Mouse (Mus musculus): ENCODE results near the gene Cic. TPM values are rescaled to one million over a fixed set of nuclear protein-coding genes. Genes with fewer than 3 reads are reported as not detected.

The Cic gene
- polyA plus RNA-seq, 1 experiment from 2014 or later: 36.0 TPM

DNA sequence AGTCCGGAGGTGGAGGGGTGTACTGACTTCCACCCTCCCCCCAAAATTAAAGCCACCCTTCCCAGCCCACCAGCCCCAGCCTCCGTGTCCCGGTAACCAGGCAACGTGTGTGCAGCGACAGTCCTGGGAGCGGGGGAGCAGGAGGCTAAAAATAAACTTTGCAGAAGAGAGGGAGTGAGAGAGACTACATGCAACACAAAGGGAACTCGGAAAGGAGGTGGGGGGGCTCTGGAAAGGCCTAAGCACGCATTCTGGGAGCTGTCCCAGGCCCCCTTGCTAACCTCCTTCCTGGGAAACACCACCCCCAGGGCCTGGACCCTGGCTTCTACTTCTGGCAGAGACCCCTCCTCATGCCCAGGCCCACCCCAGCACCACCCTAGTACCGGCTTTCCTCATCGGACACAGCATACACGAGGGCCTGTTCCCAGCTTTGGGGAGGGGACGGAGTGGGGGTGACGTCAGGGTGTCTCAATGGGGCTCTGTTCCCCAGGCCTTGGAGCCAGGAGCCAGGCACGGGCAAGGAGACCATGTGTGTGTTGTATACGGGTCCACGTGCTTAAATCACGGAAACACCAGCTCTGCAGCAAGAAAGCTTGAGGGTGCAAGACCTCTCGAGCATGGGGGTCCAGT is 19.4 kb upstream of the Cic start:
- Histone ChIP-seq H3K27ac (ENCODE audit: low read depth, low read length) (peak overlapping the region; percentile 99), H3K4me3 (ENCODE audit: low read length) (peak overlapping the region; percentile 73), H3K27me3 (ENCODE audit: control insufficient read depth, insufficient read depth, low read length) (no peaks in the 10 kb centered on the region), H3K4me1 (ENCODE audit: control insufficient read depth, insufficient read depth, low read length) (peaks cover 47% of the 10 kb centered on the region), H3K9me3 (ENCODE audit: control insufficient read depth, low read length) (no peaks in the 10 kb centered on the region), H3K9ac (ENCODE audit: low read depth, low read length) (peak overlapping the region; percentile 90), H3K36me3 (ENCODE audit: control insufficient read depth, insufficient read depth, low read length) (peaks cover 32% of the 10 kb centered on the region), H3K4me2 (replicated peaks; ENCODE audit: low read depth, low read length) (peak overlapping the region; percentile 94)
- peak; percentile 8; the same call in 1 of the 2 replicates for ATAC-seq (ENCODE audit: low FRiP score, low TSS enrichment)
- under 1% methylated on average over 18 of the region's 18 CpGs for WGBS

DNA sequence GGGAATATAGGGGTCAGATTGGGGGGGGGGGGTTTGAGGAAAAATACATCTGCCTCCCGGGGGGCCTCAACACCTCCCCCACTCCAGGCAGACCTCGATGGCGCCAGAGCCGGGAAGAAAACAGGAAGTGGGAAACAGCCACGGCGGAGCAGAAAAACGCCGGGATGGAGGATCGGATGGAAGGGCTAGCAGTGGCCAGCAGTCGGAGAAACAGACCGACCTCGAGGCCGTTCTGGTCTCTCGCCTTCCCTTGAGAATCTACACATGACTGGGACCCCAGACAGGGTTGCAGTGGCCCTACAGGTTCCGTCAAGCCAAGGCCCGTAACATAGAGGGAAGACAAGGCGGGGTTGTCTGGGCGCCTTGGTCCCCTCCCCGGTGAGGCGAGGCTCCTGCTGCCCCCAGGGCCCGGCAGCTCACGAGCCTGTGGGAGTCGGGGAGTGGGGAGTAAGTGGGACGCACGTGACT is 18.6 kb upstream of the Cic start:
- Histone ChIP-seq H3K4me2 (replicated peaks; ENCODE audit: low read depth, low read length) (peak overlapping the region; percentile 94), H3K9ac (ENCODE audit: low read depth, low read length) (peak overlapping the region; percentile 90), H3K9me3 (ENCODE audit: control insufficient read depth, low read length) (no peaks in the 10 kb centered on the region), H3K4me1 (ENCODE audit: control insufficient read depth, insufficient read depth, low read length) (peaks cover 47% of the 10 kb centered on the region), H3K36me3 (ENCODE audit: control insufficient read depth, insufficient read depth, low read length) (peaks cover 25% of the 10 kb centered on the region), H3K27me3 (ENCODE audit: control insufficient read depth, insufficient read depth, low read length) (no peaks in the 10 kb centered on the region), H3K27ac (ENCODE audit: low read depth, low read length) (peak overlapping the region; percentile 99), H3K4me3 (ENCODE audit: low read length) (peak overlapping the region; percentile 73)
- ATAC-seq (ENCODE audit: low FRiP score, low TSS enrichment): peak; percentile 20; the same call in 1 of the 2 replicates
- WGBS: under 1% methylated on average over 22 of the region's 25 CpGs

DNA sequence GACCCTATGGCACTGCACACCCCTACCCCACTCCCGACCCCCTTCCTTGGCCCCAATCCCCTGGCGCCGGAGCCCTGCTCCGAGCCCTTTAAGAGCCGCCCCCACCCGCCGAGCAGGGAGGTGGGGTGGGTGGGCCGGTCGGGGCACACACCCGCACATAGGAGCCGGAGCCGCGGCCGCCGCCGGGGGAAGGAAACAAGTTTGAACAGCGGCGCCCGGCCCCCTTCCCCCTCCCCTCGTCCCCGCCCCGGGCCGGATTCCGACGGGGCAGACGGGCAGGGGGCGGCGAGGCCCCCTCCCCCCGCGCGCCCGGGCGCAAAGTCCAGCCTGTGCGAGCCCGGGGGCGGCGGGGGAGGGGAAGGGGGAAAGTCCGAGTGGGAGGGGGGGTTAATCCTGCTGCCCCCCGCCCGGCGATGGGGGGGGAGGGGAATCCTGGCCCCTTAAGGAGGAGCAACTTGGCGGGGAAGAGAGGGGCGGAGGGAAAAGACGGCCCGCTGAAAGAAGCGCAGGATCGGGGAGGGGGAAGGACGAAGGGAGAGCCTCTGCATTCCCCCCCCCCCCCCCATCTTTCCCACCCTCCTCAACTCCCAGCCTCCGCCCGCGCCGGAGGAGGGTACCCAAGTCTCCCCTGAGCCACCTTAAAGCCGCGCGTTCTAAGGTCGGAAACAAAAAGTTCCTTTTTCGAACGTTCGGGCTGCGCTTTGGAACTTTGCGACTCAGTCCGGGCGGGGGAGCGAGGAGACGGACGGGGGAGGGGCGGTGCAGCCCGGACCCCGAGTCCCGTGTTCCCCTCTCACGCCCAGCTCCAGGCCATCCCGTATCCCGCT is 18.0 kb upstream of the Cic start:
- WGBS: 1% methylated on average over 30 of the region's 73 CpGs
- peaks cover 19% of the 10 kb centered on the region for H3K36me3 ChIP-seq (ENCODE audit: control insufficient read depth, insufficient read depth, low read length)
- no peaks in the 10 kb centered on the region for H3K27me3 ChIP-seq (ENCODE audit: control insufficient read depth, insufficient read depth, low read length)
- peak overlapping the region; percentile 90 for H3K9ac ChIP-seq (ENCODE audit: low read depth, low read length)
- ATAC-seq (ENCODE audit: low FRiP score, low TSS enrichment): peak; percentile 65
- H3K27ac ChIP-seq (ENCODE audit: low read depth, low read length): peak overlapping the region; percentile 99
- peaks cover 44% of the 10 kb centered on the region for H3K4me1 ChIP-seq (ENCODE audit: control insufficient read depth, insufficient read depth, low read length)
- no peaks in the 10 kb centered on the region for H3K9me3 ChIP-seq (ENCODE audit: control insufficient read depth, low read length)
- H3K4me2 ChIP-seq (replicated peaks; ENCODE audit: low read depth, low read length): peak overlapping the region; percentile 94
- H3K4me3 ChIP-seq (ENCODE audit: low read length): peak overlapping the region; percentile 73

DNA sequence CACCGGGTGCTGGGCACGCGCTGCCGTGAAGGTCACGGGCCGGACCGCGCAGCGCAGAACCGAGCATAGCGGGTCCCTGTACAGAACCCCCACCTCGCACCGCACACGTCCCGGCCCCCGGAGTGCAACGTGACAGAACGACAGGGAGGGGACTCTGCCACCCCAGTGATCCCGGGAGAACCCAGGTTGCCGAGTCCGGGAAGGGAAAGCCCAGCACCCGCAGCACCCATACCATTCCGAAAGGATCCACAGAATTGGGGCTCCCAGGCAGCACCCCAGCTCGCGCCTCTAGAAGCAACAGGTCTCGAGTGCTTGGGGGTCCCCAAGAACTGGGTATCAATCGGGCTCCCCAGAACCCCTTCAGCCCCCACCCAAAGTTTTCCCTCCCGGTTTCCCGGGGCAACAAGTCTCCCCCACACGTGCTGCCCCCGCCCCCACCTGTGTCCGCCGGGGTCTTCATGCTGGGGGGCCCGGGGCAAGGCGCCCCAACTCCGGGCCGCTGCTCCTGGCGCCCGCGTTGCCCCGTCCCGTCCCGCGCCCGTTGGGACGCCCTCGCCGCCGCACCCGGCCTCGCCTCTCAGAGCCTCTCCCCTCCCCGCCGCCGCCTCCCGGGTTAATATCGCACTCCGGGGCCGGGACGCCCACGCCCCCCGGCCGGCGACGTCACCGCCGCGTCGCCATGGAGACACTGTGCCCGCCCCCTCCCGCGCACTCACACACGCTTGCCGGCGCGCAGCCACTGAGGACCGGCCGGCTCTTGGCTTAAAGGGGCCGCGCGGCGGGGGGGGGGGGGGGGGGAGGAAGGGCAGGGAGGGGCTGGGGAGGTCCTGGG is 17.1 kb upstream of the Cic start, which contains the start of gene Erf:
Erf (minus strand) TSS at position 621 of the 832 bp plus-strand sequence.
- H3K9me3 ChIP-seq (ENCODE audit: control insufficient read depth, low read length): no peaks in the 10 kb centered on the region
- peak within 1 kb of the TSS; percentile 99 for H3K27ac ChIP-seq (ENCODE audit: low read depth, low read length)
- H3K36me3 ChIP-seq (ENCODE audit: control insufficient read depth, insufficient read depth, low read length): peaks cover 10% of the 10 kb centered on the region
- H3K4me1 ChIP-seq (ENCODE audit: control insufficient read depth, insufficient read depth, low read length): peaks cover 36% of the 10 kb centered on the region
- peak; percentile 78 for ATAC-seq (ENCODE audit: low FRiP score, low TSS enrichment)
- no peaks in the 10 kb centered on the region for H3K27me3 ChIP-seq (ENCODE audit: control insufficient read depth, insufficient read depth, low read length)
- WGBS: under 1% methylated on average over 71 of the region's 81 CpGs
- H3K4me2 ChIP-seq (replicated peaks; ENCODE audit: low read depth, low read length): peak within 1 kb of the TSS; percentile 94
- H3K9ac ChIP-seq (ENCODE audit: low read depth, low read length): peak within 1 kb of the TSS; percentile 90
- H3K4me3 ChIP-seq (ENCODE audit: low read length): peak within 1 kb of the TSS; percentile 73

DNA sequence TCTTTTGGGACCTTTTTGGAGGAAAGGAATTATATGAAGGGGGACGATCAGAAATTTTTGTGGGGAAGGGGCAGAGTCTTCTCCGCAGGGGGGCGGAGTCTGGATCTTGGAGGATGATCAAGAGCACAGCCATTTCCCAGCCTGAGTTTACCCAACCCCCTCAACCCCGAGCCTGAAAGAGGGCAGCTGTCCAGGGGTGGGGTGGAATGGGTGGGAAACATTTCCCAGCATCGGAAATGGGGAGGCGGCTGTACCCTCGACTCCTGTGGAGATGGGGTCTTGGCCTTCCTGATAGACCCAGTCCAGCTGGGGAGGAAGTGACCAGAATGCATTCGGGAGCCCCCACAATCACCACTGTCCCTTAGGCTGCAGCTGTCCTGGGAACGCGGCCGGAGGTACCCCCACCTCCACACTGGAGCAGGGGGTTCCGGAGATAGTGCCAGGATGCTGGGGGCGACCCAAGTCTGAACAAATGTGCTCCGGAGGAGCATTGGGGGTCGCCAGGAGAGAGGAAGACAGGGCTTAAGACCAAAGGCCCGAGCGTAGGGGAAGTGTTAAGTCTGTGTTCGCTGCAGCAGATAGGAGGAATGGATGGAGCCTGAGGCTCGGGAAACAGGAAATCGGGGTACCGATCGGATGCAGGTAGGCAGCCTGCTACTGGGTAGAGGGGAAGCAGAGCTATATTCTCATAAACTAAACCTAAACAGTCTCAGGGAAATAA is 16.3 kb upstream of the Cic start:
- H3K27ac ChIP-seq (ENCODE audit: low read depth, low read length): peak overlapping the region; percentile 99

DNA sequence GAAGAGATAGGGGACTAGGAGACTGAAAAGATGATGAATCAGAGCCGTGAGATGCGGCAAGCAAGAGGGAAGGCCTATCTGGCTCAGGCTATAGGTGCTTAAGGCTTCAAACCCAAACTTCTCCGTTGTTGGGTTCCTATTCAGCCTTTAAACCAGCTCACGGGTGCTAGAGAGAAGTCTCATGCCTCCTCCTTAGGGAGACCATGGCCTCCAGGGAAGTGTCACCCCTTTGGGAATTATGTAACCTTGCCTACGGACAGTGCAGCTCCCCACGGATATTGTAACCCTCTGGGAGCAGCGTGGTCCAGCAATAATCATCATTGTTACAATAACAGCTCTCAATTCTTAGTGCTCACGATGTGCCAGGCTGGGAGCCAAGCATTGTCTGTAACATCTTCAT is 15.7 kb upstream of the Cic start:
- no peaks in the 10 kb centered on the region for H3K9me3 ChIP-seq (ENCODE audit: control insufficient read depth, low read length)
- peak overlapping the region; percentile 90 for H3K9ac ChIP-seq (ENCODE audit: low read depth, low read length)
- H3K4me3 ChIP-seq (ENCODE audit: low read length): peak overlapping the region; percentile 73
- ATAC-seq (ENCODE audit: low FRiP score, low TSS enrichment): no peak
- peaks cover 26% of the 10 kb centered on the region for H3K4me1 ChIP-seq (ENCODE audit: control insufficient read depth, insufficient read depth, low read length)
- H3K36me3 ChIP-seq (ENCODE audit: control insufficient read depth, insufficient read depth, low read length): no peaks in the 10 kb centered on the region; the same call in 1 of the 2 replicates
- 17% methylated on average over 8 of the region's 8 CpGs for WGBS
- H3K27me3 ChIP-seq (ENCODE audit: control insufficient read depth, insufficient read depth, low read length): no peaks in the 10 kb centered on the region
- H3K4me2 ChIP-seq (replicated peaks; ENCODE audit: low read depth, low read length): peak overlapping the region; percentile 94
- H3K27ac ChIP-seq (ENCODE audit: low read depth, low read length): peak overlapping the region; percentile 99

More for the DNA sequence above, 16.3 kb upstream of the Cic start:
- Histone ChIP-seq H3K36me3 (ENCODE audit: control insufficient read depth, insufficient read depth, low read length) (peaks cover 2% of the 10 kb centered on the region; the same call in 1 of the 2 replicates), H3K9me3 (ENCODE audit: control insufficient read depth, low read length) (no peaks in the 10 kb centered on the region), H3K27me3 (ENCODE audit: control insufficient read depth, insufficient read depth, low read length) (no peaks in the 10 kb centered on the region), H3K4me2 (replicated peaks; ENCODE audit: low read depth, low read length) (peak overlapping the region; percentile 94), H3K4me1 (ENCODE audit: control insufficient read depth, insufficient read depth, low read length) (peaks cover 32% of the 10 kb centered on the region), H3K4me3 (ENCODE audit: low read length) (peak overlapping the region; percentile 73), H3K9ac (ENCODE audit: low read depth, low read length) (peak overlapping the region; percentile 90)
- WGBS: 1% methylated on average over 22 of the region's 22 CpGs
- peak; percentile 10 for ATAC-seq (ENCODE audit: low FRiP score, low TSS enrichment)

DNA sequence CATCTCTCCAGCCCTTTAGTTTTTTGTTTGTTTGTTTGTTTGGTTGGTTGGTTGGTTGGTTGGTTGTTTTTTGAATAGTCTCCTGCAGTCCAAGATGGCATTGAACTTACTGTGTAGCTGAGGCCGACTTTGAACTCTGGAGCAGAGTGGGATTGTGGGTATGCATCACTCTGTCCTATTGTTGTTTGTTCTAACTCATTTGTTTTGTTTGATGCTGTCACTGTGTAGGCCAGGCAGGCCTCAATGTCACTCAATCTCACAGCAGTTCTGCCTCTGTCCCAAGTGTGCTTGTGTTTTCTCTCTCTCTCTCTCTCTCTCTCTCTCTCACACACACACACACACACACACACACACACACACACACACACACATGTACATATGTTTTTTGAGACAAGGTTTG is 5.6 kb upstream of the Cic start:
- Histone ChIP-seq H3K4me1 (ENCODE audit: control insufficient read depth, insufficient read depth, low read length) (0 out of 2 replicates have a peak, but pooled peaks cover 3% of the 10 kb centered on the region), H3K27ac (ENCODE audit: low read depth, low read length) (no peak overlapping the region), H3K4me3 (ENCODE audit: low read length) (no peak overlapping the region), H3K9me3 (ENCODE audit: control insufficient read depth, low read length) (no peaks in the 10 kb centered on the region), H3K36me3 (ENCODE audit: control insufficient read depth, insufficient read depth, low read length) (no peaks in the 10 kb centered on the region), H3K27me3 (ENCODE audit: control insufficient read depth, insufficient read depth, low read length) (no peaks in the 10 kb centered on the region), H3K4me2 (replicated peaks; ENCODE audit: low read depth, low read length) (no peak overlapping the region), H3K9ac (ENCODE audit: low read depth, low read length) (no peak overlapping the region)
- ATAC-seq (ENCODE audit: low FRiP score, low TSS enrichment): no peak
- 76% methylated on average over 1 of the region's 1 CpGs for WGBS

Measured in kidney, embryonic 14.5 days (tissue).